Mouse (Mus musculus) ovary, postnatal 14 days (tissue): ENCODE results near the gene Atp7a.
"Not testable (repeated sequence)": the region's sequence is repeated elsewhere in the genome, so short reads cannot be mapped to it uniquely, and the experiment has no call there.

Source experiments
- DNase-seq: peaks from one replicate; pipeline ENCODE4 v3.0.0; 2022; ENCODE audit warnings: low spot score

Gene Atp7a

DNA sequence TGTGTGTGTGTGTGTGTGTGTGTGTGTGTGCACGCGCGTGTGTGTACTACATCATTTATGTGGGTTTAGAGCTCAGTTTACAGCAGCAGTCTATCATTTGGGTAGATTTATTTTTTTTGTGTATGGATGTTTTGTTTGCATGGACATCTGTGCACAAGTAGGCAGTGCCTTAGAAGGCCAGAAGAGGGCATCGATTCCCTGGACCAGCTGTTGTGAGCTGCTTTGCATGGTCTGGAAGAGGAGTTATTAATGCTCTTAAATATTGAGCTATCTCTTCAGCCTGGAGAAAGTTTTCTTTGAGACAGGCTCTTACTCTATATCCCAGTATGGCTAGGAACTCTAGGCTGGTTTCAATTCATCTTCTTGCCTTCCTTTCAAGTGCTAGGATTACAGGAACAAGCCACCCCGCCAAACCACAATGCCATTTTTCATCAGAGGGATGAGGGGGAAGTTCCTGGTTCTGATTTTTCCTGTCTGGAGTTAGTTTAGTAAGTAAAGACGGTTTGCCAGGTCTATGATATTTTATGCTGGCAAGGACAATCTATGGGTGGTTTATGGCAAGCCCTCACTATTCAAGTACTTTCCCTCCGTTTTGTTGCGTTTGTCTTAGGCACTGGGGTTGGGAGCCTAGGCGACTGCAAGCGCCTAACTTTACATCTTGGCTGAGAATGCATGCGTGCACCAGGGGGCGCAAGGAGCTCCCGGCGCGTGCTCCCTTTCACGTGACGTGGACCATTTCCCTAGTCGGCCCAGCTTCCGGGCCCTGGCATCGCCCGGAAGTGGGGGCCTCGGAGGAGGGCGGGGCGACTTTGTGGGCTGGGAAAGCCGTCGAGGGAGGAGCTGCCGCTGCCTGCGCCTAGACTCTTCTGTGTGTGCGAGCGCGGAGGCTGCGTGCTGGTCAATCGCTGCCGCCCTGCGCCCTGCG, at the start of gene Atp7a:
Atp7a (plus strand) TSS at position 859 of the 925 bp plus-strand sequence.
- DNase-seq: peak; percentile 77

DNA sequence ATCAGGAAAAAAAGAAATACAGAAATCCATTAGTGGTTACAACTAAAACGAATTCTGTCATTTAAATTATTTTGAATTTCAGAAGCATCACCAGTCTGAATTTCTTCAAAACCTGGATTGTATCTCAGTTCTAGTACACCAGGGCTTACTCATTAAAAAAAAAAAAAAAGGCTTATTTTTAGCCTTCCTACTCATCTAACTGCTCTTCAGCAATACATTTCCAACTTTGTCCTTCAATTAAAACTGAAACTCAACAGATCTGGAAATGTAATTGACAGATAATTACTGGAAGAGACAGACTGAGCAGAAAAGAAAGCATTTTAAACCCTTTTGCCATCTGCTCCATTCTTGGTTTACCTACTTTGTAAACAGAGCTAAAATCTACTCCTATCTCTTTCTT, 25.5 kb upstream of the Atp7a start:
- DNase-seq: no peak

DNA sequence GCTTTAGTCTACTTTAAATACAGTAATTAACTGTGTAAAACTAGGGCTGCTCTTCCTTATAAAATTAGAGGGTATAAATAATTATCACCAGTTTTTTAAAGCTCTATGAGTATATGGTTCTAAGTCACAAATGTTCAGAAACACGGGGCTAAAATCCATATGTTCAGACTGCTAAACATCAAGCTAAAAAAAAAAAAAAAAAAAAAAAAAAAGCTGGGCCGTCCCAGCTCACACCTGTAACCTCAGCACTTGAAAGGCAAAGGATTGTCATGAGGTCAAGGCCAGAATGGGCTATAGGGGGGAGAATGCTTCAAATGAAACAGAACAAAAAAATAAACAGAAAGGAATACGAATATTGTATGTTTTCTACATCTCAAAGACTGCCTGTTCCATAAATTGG, 16.3 kb upstream of the Atp7a start:
- no peak for DNase-seq

DNA sequence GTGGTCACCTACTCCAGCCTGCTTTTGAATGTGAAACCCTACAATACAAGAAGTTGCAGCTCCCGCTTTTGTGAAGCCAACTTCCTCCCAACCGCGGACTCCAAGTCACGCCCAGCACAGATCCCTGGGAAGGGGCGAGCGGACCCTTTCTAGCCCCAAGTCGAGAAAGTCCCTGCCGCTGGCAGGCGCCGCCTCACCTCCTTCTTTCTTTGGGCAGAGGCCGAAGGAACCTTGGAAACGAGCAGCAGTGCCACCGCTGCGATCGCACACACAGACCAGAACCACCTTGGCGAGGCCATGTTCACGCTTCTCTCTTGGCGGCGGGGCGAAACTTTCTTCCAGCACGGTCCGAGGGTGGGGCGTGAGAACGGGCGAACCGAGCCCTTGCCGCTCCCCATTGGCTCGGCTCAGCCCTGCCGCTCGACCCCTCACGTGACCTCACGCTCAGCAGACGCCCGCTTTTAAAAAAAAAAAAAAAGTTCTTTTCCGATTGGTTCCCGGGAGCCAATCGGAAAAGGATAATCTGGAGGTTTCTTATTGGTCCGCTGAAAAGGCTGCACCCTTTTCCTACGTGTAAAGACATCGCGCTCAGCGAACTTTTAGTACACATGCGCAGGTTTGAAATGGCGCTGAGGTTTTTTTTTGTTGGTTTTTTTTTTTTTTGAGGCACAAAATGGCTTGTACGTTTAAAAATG, 15.5 kb upstream of the Atp7a start, which contains the start of gene Magt1:
Magt1 (minus strand) TSS at position 442 of the 695 bp plus-strand sequence.
- peak; percentile 57 for DNase-seq

DNA sequence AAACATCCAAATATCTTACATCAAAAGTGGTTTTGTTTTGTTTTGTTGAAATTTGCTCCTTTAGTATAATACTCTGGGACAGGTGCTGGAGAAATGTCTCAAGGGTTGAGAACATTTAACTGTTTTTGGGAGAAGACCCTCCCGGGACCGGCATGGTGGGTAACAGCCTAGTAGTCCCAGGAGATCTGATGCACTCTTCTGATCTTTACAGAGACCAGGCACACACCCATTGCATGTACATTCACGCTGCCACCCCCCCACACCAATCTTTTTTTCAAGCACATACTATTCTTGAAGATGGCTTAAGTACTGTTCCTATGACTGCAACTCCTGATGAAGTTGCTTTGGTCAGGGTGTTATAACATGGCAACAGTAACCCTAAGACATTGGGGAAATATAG, 14.5 kb upstream of the Atp7a start:
- no peak for DNase-seq

DNA sequence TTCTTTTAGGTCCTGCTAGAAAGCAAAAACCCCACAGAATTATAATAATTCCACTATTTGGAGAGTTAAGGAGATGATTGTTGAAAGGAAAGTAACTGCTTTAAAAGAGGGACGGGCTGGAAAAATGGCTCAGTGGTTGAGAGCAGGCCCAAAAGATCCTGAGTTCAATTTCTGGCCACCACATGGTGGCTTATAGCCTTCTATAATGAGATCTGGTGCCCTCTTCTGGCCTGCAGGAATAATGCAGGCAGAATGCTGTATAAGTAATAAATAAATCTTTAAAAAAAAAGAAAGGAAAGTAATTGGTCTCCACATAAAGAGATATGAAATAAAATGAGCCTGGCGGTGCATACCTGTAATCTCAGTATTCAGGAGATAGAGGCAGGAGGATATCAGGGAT, 13.9 kb upstream of the Atp7a start:
- no peak for DNase-seq

DNA sequence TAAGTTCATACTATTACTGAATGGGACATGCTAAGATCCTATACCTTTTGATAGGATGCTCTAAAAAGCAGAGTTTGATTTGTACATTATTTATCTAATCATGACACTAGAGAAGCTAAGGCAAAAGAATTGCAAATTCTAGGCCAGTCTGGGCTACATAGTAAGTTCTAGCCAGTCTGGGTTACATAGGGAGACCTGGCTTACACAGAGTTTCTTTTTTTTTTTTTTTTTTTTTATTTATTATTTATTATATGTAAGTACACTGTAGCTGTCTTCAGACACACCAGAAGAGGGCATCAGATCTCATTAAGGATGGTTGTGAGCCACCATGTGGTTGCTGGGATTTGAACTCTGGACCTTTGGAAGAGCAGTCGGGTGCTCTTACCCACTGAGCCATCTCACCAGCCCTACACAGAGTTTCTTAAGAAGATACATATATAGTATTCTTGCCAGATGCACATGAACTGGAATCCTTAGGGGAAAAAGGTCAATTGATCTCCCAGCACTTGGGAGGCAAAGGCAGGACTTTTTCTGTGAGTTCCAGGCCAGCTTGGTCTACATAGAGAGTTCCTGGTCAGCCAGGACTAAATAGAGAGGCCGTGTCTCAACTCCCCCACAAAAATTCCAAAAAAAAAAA, 12.2 kb upstream of the Atp7a start:
- DNase-seq: not testable (repeated sequence)

DNA sequence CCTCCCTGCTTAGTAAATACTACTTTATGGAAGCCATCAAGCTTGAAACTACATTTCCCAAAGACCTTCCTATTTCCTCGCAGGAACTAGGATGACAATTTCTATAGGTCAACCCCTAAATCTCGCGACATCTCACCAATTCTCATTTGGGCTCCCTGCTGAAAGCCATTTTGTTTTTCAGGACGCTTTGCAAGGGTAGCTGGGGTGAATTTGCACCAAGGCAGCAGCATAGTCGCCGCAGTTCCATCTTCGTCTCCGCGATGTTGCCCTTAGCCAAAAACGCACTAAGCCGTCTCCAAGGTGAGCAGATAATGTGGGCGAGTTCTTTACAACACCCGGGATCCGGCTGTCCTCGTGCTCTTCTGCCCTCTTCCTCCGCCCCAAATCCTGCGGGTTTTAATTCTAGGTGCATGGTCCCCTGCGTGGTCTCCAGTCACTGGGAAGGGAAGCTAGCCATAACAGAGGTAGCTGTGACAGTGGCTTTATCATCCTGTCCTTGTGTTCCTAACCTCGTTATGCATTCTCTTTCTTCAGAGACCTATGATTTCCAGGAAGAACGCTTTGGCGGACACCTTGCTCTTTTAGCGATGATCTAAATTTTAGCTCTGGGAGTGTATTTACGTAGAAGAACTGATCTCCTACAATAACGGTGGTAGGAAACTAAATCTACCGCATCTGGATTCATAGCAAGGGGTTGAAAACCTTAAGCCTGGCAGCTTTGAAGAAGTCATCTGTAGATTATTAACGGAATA, 11.3 kb upstream of the Atp7a start, which contains the start of gene Cox7b:
Cox7b (plus strand) TSS at position 130 of the 752 bp plus-strand sequence.
- peak; percentile 57 for DNase-seq

DNA sequence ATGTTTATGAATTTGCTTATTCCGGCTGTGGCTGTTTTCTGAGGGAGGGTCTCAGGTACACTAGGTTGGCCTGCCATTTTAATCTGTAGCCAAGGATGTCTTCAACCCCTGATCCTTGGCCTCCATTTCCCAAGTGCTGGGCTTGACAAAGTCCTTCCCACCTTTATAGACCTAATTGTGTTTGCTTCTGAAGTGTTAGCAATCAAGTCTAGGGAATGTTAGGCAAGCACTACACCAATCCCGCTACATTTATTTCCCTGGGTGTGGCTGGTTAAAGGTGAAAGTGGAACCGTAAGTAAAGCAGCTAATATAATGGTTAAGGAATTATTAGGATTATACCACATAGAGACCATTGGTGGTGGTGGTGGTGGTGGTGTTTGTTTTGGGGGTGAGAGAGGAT, 10.0 kb upstream of the Atp7a start:
- DNase-seq: no peak

DNA sequence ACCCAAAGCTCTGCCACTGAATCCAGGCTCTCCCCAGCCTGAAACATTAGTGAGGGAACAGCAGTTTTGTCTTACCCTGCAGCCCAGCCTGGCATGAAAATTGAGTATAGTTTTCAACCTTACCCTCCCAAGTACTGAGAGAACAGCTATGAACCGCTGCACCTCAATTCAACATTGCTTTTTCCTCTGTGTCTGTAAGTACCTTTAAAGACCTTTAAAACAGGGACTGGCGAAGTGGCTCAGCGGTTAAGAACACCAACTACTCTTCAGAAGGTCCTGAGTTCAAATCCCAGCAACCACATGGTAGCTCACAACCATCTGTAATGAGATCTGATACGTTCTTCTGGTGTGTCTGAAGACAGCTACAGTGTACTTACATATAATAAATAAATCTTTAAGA, 9.6 kb upstream of the Atp7a start:
- DNase-seq: no peak

DNA sequence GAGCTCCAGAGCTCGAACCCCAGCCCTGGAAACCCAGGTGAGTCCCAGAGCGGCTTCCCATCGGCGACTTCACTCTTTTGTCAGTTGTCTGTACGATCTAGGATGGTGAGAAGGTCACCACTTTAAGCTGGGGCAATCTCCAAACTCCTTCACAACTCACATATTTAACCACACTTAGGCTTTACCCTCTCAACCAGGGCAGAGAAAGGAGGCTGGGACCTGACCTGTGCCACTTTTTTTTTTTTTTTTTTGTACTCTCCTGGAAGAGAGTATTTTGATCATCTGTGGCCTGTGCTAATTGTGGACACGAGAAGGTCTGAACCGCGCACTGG, 233 bp downstream of the Atp7a start:
- DNase-seq: no peak

DNA sequence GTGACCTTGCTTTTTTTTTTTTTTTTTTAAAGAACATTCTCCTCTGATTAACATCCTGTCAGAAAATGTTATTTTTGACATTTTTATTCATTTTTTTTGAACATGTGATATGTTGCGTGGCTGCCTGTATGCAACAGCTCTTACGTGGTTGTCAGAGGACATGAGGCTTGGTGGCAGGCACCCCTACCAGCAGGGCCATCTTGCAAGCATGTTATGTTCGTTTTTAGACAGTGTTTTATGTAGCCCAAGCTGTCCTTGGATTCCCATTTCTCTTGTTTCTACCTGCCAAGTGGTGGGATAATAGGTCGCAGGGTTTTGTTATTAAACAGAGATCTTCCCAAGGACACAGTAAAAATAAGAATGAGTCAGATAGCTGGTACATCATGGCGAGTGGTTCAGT, 3.1 kb downstream of the Atp7a start:
- DNase-seq: no peak

DNA sequence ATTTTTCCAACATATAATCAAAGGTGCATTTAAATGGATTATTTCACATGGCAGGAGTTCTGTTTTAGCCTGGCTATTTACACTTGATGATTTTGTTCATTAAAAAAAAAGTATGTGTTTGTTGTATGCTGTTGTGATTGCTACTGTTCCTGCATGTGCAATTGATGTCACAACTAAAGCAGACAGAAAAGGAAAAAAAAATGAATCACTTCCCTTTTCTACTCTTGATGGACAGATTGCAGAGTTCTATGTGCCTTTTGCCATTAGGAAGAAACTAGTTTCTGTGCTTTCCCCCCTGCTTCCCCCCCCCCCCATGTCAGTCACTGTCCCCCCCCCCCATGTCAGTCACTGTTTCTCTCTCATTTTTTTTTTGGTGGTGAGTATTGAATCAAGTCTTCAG, 4.0 kb downstream of the Atp7a start:
- DNase-seq: no peak

DNA sequence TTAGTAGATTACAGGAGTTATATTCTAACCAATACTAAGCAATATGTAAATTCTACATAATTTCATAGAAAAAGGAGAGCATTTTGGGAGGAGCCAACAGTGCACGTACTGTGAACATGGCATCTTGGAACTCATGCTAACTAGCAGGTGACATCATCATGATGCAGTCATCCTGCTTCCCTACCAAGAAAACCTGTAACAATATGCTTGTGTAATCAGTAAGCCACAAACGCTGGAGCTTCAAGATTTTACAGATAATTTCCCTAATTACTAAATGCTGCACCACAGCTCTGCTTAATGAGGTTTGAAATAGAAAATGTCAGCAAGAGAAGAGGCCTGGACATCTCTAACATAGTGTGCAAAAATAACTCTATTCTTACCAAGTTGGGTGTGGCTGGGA, 8.7 kb downstream of the Atp7a start:
- DNase-seq: no peak

DNA sequence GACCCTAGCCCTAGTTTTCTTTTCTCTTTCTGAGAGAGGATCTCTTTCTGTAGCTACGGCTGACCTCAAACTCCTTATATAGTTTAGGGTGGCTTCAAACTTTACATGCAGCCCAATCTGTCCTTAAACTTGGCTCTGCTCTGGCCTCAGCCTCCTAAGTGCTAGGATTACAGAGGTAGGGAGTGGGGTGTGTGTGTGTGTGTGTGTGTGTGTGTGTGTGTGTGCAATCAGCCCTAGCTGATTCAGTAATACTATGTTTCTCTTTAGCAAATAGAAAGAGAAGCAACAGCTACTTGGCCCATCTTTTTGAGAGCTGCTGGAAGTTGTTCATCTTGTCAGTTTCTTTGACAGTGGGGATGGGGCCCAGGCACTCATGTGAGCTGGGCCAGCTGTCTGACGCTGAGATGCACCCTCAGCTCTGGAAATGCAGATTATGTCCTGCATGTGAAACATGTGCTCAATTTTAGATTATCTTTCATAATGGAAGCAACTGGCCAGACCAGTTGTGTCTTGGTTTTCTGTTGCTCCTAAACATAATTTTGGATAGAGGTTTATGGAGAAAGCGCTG, 10.2 kb downstream of the Atp7a start:
- DNase-seq: no peak

DNA sequence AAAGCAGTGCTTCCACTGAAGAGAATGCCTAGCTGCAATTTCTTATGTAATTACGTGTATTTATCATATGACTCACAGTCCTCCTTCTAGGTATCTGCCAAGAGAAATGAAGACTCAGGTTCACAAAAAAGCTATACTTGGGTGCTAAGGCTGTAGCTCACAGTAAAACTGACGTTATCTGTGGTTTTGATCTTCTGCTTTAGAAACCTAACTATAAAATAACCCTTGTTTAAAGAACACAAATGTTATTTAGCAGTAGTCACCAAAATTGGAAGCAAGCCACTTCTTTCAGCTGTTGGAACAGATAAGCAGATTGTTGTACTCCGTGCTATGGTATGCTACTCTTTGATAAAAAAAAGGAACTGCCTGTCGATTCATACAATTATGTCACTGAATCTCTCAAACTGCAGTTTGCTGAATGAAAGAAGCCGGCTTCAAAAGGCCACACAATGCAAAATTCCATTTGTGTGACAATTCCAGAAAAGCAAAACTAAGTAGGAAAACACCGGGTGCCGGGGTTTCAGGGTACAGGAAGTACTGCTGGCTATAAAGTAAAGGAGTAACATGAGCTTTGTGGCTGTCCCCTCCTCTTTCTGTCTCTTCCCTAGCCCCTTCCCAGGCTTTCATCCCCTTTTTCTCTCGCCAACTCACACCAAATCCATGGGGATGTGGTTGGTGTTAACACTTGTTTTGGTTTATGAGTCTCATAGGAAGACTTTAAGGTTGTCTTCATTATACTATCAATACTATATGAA, 17.0 kb downstream of the Atp7a start:
- no peak for DNase-seq

DNA sequence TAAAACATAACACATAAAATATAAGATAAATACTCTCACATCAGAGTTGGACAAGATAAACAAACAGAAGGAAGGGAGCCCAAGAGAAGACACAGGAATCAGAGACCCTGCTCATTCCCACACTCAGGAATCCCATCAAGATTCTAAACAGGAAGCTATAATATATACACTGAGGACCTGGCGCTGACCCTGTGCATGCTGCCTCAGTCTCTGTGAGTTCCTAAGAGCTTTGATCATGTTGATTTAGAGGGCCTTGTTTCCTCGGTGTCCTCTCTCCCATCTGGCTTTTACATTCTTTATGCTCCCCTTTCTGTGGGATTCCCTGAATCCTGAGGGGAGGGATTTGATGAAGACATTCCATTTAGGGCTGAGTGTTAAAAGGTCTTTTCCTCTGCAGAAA, 18.4 kb downstream of the Atp7a start:
- DNase-seq: no peak

DNA sequence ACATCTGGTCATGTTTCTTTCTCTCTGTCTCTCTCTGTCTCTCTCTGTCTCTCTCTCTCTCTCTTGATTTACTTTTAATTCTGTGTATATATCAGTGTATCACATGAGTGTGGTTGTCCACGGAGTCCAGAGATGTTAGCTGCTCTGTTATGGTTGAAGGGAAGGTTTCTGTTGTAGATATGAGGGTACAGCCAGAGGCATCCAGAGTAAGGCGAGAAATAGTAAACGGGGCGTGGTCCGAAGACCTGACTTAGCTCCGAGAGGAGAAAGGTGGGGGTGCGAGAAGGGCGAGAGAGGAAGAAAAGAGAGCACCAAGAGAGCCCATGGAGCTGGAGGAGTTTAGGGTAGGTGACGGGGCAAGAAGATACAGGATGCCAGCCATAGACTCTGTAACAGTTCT, 18.9 kb downstream of the Atp7a start:
- no peak for DNase-seq

DNA sequence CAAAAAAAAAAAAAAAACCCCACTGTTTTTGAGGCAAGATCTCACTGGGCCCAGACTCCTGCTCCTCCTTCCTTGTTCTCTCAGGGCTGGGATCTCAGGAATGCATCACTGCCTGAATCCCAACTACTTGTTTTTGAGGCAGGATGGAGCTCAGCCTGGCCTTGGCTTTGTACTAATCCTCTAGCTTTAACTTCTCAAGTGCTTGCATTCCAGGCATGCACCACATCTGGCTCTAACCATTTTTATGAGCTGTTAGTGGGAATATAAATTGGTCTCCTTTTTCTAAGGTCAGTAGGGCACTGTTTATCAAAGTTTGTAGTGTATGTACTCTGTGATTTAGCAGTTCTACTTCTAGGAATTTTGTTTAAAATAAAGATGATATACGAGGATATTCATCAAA, 21.1 kb downstream of the Atp7a start:
- no peak for DNase-seq

DNA sequence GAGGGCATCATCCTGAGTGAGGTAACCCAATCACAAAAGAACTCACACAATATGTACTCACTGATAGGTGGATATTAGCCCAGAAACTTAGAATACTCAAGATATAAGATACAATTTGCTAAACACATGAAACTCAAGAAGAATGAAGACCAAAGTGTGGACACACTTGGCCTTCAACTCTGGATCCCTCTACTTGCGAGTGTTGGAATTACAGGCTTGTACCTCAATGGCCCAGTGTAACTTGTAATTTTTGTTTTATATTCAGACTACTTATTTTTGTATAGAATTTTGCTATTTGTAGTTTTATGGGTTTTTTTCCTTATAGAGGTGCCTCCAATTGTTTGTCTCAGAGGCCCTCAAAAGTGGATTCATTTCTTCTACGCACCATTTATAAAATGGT, 50.8 kb downstream of the Atp7a start:
- DNase-seq: not testable (repeated sequence)

DNA sequence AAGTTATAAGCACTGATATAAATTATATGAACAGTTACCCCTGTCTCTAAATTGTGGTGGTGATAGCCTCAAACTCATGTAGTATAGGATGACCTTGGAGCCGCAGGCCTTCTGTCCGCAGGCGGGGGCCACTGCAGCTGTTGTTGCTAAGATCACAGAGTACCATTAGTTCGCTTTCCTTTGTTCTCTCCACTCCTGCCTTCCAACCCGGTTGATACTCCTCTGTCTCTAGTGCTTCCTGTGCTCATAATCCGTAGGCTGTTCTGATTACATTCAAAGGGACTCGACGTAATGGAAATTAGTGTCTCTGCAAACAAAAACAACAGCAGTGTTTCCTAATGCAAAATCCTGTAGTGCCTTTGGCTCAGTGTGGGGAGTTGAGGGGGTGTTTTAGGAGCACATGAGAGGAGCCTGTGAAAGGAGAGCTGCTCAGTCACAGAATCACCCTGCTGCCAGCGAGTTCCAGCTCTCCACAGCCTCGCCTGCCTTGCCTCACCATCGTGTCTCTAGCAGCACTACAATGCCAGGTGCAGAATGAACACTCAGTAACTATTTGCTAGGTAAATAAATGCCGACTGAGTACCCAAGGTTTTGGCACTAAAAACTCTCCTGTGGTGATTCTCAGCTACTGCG, 53.9 kb downstream of the Atp7a start:
- DNase-seq: no peak
